Mouse (Mus musculus): ENCODE results near the gene Dock8.

DNA sequence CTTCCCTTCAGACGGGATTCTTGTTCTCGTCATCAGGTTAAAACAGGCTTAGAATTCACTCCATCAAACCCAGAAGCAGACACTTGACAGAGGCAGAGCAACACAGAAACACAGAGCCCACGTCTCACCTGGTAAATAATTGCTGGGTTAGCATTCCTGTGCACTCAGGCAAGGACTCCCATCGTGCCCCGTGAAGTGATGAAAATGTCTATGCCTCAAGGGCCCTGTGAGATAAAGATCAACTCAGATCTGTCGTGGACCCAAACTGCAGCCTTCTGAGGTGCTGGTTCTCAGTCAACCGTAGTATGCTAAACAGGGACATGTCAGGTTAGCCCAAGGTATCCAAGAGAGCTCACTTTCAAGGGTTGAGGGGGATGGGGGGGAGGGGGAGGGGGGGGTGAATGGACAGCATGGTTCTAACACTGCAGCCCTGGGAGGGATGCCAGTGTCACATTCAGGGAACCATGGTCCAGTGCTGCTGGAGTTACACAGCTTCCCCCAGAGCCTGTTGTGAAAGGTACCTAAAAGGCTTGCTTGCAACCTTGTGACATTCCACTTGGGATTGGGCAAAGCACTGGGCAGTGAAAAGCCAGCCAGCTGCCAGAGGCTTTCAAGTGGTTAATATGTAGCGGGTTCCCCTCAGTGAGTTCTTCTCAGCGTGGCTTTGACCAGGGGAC, 222.8 kb downstream of the Dock8 start:
- TF ChIP-seq POLR2A (IDR thresholded peaks at IDR 0.05; ENCODE audit: low read depth, low read length) (no peak), CTCF (conservative IDR thresholded peaks at IDR 0.05; ENCODE audit: insufficient read depth, insufficient read length, low read depth, low read length) (no peak)
